Mouse (Mus musculus) midbrain, embryonic 16.5 days (tissue): ENCODE data around the gene Eif4e. TPM values are rescaled to one million over a fixed set of nuclear protein-coding genes. Genes with fewer than 3 reads are reported as not detected.

Experiments used
- ATAC-seq: fragments of 200-750 bp; cut with Nextera tagmentation; 2 replicates; pipeline ENCODE4 v1.8.0; 2017; ENCODE audit warnings: moderate TSS enrichment
- H3K27ac ChIP-seq: fragments of 300-500 bp; sonication (generic); 2 replicates; pipeline ENCODE4 v1.5.1; 2014; ENCODE audit warnings: mild to moderate bottlenecking, low read length, mixed read lengths
- H3K27me3 ChIP-seq: fragments of 300-500 bp; sonication (generic); 2 replicates; pipeline ENCODE4 v1.6.1; 2014; ENCODE audit warnings: low read depth, low read length, mixed read lengths; ENCODE audit not compliant: control insufficient read depth, insufficient read depth
- H3K36me3 ChIP-seq: fragments of 300-500 bp; sonication (generic); 2 replicates; pipeline ENCODE4 v1.6.1; 2014; ENCODE audit warnings: mild to moderate bottlenecking, low read length, moderate library complexity, mixed read lengths; ENCODE audit not compliant: control insufficient read depth, insufficient read depth
- H3K4me1 ChIP-seq: fragments of 300-500 bp; sonication (generic); 2 replicates; pipeline ENCODE4 v1.6.1; 2014; ENCODE audit warnings: mild to moderate bottlenecking, low read length, mixed read lengths; ENCODE audit not compliant: control insufficient read depth, insufficient read depth
- H3K4me2 ChIP-seq: fragments of 300-500 bp; sonication (generic); 2 replicates; pipeline ENCODE4 v1.6.1; 2014; ENCODE audit warnings: mild to moderate bottlenecking, low read length, mixed read lengths
- H3K4me3 ChIP-seq: fragments of 300-500 bp; sonication (generic); 2 replicates; pipeline ENCODE4 v1.5.1; 2014; ENCODE audit warnings: low read depth, mild to moderate bottlenecking, low read length, moderate library complexity, mixed read lengths
- H3K9ac ChIP-seq: fragments of 300-500 bp; sonication (generic); 2 replicates; pipeline ENCODE4 v1.6.1; 2014; ENCODE audit warnings: low read depth, low read length, mixed read lengths
- H3K9me3 ChIP-seq: fragments of 300-500 bp; sonication (generic); replicated peaks from 2 replicates; pipeline ENCODE4 v1.6.1; 2014; ENCODE audit warnings: mild to moderate bottlenecking, low read length, mixed read lengths; ENCODE audit not compliant: control insufficient read depth, poor library complexity, severe bottlenecking
- WGBS: fragments of 180-500 bp; shearing (Covaris S2); extraction: QIAGEN DNeasy Blood & Tissue Kit; methylation state at CpG from one replicate; pipeline ENCODE4 v1.1.7; 2014; 5-methylcytosine and 5-hydroxymethylcytosine counted together
- polyA plus RNA-seq: library from polyadenylated mRNA; unstranded; fragments of >200 nt; fragmentation: Nextera tagmentation; extraction: Ambion mirVana; gene quantifications from 2 replicates; pipeline ENCODE4 v1.2.1, GENCODE M21; 2015

The Eif4e gene
- polyA plus RNA-seq, 1 experiment from 2014 or later, result 352 TPM

GRCm38 (mm10) chr3:138513243-138513642 is 12.7 kb upstream of the Eif4e start:
- peak overlapping the region; percentile 40 for H3K4me2 ChIP-seq
- no peaks in the 10 kb centered on the region for H3K27me3 ChIP-seq
- H3K9me3 ChIP-seq, result no peaks in the 10 kb centered on the region
- ATAC-seq, result no peak
- H3K4me1 ChIP-seq, result no peaks in the 10 kb centered on the region
- H3K27ac ChIP-seq, result no peak overlapping the region
- 42% methylated on average over 12 of the region's 12 CpGs for WGBS
- H3K36me3 ChIP-seq, result no peaks in the 10 kb centered on the region
- no peak overlapping the region for H3K9ac ChIP-seq
- peak overlapping the region; percentile 25 for H3K4me3 ChIP-seq

- 43% methylated on average over 3 of the region's 3 CpGs for WGBS
- Histone ChIP-seq H3K27me3 (no peaks in the 10 kb centered on the region), H3K9ac (no peak overlapping the region), H3K4me3 (no peak overlapping the region), H3K27ac (no peak overlapping the region), H3K4me2 (no peak overlapping the region), H3K9me3 (no peaks in the 10 kb centered on the region), H3K36me3 (no peaks in the 10 kb centered on the region), H3K4me1 (no peaks in the 10 kb centered on the region)
- ATAC-seq, result no peak
Observed at GRCm38 (mm10) chr3:138514749-138515148, 11.2 kb upstream of the Eif4e start.

DNA sequence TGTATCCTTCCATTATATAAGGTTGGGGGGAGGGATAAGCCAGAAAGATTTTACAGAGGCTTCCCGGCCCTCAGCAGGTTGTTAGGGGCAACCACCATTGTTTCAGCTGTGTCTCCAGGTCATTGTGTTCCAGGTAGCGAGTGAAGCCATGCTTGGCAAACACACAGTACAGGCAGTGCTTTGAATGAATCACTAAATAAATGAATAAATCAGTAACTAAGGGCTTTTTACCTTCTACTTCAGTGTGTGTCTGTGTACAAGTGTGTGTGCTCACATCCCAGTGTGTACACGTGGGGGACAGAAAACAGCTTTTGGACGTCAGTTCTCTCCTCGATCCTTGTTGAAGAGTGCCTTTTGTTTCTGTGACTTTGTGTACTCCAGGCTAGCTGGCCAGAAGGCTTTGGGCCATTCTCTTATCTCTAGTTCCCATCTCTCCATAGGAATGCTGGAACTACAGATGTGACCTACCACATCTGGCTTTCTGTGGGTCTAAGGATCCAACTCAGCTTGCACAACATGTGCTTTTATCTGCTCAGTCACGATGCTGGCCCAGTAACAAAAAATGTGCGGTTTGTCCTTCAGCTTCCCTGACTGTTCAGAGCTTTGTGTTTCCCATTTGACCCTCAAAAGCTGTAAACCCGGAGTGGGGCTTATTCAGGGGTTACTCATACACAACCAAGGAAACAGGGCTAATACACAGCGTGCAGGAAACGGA is 10.2 kb upstream of the Eif4e start:
- no peaks in the 10 kb centered on the region for H3K27me3 ChIP-seq
- no peak overlapping the region for H3K27ac ChIP-seq
- ATAC-seq, result peak; percentile 66
- no peaks in the 10 kb centered on the region for H3K4me1 ChIP-seq
- H3K36me3 ChIP-seq, result no peaks in the 10 kb centered on the region
- no peak overlapping the region for H3K4me3 ChIP-seq
- WGBS, result 23% methylated on average over 10 of the region's 10 CpGs
- no peak overlapping the region for H3K4me2 ChIP-seq
- no peaks in the 10 kb centered on the region for H3K9me3 ChIP-seq
- H3K9ac ChIP-seq, result no peak overlapping the region

DNA sequence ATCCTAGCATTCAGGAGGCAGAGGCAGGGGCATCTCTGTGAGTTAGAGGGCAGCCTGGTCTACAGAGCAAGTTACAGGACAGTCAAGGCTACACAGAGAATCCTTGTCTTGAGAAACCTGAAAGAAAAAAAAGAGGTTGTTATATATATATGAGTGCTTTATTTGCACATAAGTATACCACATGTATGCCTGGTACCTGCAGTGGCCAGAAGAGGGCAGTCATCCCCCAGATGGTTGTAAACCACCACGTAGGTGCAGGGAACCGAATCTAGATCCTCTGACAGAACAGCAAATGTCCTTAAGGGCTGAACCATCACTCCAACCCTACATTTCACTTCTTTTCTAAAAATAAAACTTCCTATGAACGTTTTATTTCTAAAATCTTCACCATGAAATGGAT is 8.1 kb upstream of the Eif4e start:
- no peak for ATAC-seq
- H3K4me3 ChIP-seq, result no peak overlapping the region
- no peak overlapping the region for H3K27ac ChIP-seq
- no peaks in the 10 kb centered on the region for H3K9me3 ChIP-seq
- no peak overlapping the region for H3K9ac ChIP-seq
- H3K27me3 ChIP-seq, result no peaks in the 10 kb centered on the region
- H3K4me1 ChIP-seq, result no peaks in the 10 kb centered on the region
- no peak overlapping the region for H3K4me2 ChIP-seq
- H3K36me3 ChIP-seq, result no peaks in the 10 kb centered on the region
- 72% methylated on average over 3 of the region's 3 CpGs for WGBS

GRCm38 (mm10) chr3:138519218-138519617 is 6.8 kb upstream of the Eif4e start:
- Histone ChIP-seq H3K4me1 (no peaks in the 10 kb centered on the region), H3K27me3 (no peaks in the 10 kb centered on the region), H3K27ac (no peak overlapping the region), H3K4me2 (no peak overlapping the region), H3K4me3 (no peak overlapping the region), H3K9ac (no peak overlapping the region), H3K36me3 (no peaks in the 10 kb centered on the region), H3K9me3 (no peaks in the 10 kb centered on the region)
- ATAC-seq, result no peak
- 81% methylated on average over 6 of the region's 6 CpGs for WGBS

DNA sequence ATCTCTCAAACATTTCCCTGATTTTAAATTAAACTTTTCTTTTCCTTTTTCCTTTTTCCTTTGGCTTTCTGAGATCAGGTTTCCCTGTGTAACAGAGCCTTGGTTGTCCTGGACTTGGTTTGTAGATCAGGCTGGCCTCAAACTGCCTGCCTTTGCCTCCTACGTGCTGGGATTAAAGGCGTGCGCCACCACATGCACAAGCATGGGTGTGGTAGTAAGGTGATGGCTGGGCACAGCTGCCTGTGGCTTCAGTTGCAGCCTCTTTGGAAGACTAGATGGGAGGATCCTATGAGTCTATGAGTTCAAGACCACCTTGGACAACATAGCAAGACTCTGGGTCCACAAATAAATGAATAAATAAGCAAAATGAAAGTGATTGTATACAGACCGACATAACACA is 2.0 kb upstream of the Eif4e start:
- no peaks in the 10 kb centered on the region for H3K9me3 ChIP-seq
- H3K27me3 ChIP-seq, result no peaks in the 10 kb centered on the region
- H3K4me3 ChIP-seq, result no peak overlapping the region
- peaks cover 10% of the 10 kb centered on the region for H3K4me1 ChIP-seq
- H3K9ac ChIP-seq, result no peak overlapping the region
- no peak overlapping the region for H3K27ac ChIP-seq
- ATAC-seq, result no peak
- H3K4me2 ChIP-seq, result no peak overlapping the region
- WGBS, result 91% methylated on average over 4 of the region's 4 CpGs
- H3K36me3 ChIP-seq, result no peaks in the 10 kb centered on the region

DNA sequence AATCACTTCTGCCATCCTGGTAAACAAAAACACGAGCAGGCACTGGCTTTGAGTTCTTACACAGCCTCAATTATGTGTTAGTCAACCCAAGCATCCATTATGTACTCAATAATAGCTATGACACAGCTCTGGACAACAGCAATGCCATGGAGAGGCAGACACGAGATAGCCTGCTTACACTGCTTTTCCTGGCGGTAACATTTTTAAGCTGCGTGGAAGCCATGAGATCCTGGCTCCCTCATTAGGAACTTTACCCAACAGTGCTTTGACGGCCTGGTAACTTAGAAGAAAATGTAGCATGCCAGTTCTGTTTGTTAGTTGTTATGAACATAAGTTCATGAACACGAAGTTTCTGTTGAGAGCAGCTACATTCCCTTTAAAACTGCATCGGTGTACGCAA is 485 bp upstream of the Eif4e start:
- Histone ChIP-seq H3K4me3 (no peak overlapping the region), H3K27me3 (no peaks in the 10 kb centered on the region), H3K9me3 (no peaks in the 10 kb centered on the region), H3K27ac (no peak overlapping the region), H3K9ac (no peak overlapping the region), H3K4me2 (no peak overlapping the region), H3K36me3 (no peaks in the 10 kb centered on the region), H3K4me1 (peaks cover 15% of the 10 kb centered on the region)
- 56% methylated on average over 8 of the region's 8 CpGs for WGBS
- no peak for ATAC-seq

DNA sequence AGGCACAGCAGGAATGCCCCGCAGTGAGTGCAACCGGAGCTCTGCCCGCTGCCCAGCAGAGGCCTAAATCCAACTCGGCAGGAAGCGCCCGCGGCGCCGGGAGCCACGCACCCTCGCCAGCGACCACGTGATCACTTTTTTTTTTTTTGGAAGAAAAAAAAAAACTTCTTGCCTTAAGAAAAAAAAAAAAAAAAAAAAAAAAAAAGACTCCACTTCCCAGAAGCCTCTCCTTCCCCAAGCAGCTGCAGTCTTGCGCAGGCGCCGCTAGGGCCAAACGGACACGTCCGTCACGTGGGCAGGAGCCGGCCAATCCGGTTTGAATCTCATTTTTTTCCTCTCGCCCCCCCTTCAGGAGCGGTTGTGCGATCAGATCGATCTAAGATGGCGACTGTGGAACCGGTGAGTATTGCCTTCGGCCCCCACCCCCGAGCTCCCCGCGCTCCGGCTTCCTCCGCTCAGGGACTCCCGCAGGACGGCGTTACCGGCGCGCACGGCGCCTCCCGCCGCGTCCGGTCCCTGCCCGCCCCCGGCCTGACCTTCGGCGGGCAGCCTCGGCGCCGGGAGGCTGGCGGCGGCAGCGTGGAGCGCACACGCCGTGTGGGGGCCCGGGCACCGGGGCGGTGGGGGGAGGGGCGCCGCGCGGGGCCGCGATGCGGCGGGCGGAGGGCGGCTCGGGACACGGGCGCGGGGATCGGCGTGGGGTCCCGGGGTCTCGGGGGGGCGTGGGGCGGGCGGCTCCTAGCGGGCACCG is 1.1 kb downstream of the Eif4e start:
- peaks cover 23% of the 10 kb centered on the region for H3K4me1 ChIP-seq
- H3K4me3 ChIP-seq, result peak overlapping the region; percentile 97
- H3K27me3 ChIP-seq, result no peaks in the 10 kb centered on the region
- H3K9ac ChIP-seq, result peak overlapping the region; percentile 93
- no peaks in the 10 kb centered on the region for H3K9me3 ChIP-seq
- no peaks in the 10 kb centered on the region for H3K36me3 ChIP-seq
- WGBS, result under 1% methylated on average over 46 of the region's 85 CpGs
- ATAC-seq, result peak; percentile 94
- H3K27ac ChIP-seq, result peak overlapping the region; percentile 98
- H3K4me2 ChIP-seq, result peak overlapping the region; percentile 91

- H3K9ac ChIP-seq, result peak overlapping the region; percentile 93
- H3K9me3 ChIP-seq, result no peaks in the 10 kb centered on the region
- H3K36me3 ChIP-seq, result no peaks in the 10 kb centered on the region
- peak overlapping the region; percentile 98 for H3K27ac ChIP-seq
- H3K4me2 ChIP-seq, result peak overlapping the region; percentile 83
- peaks cover 25% of the 10 kb centered on the region for H3K4me1 ChIP-seq
- whole genome bisulfite sequencing, result under 1% methylated on average over 42 of the region's 64 CpGs
- ATAC-seq, result peak; percentile 82
- no peaks in the 10 kb centered on the region for H3K27me3 ChIP-seq
- peak overlapping the region; percentile 97 for H3K4me3 ChIP-seq
Observed at GRCm38 (mm10) chr3:138527667-138528231, 1.8 kb downstream of the Eif4e start.
